Mouse (Mus musculus) heart, postnatal 0 days (tissue): ENCODE data around the gene C1qtnf7.

ENCODE experiments used
- CTCF ChIP-seq: IDR thresholded peaks from 2 replicates; pipeline ENCODE4 v1.5.1; 2016; ENCODE audit warnings: antibody characterized with exemption, control low read depth, low read depth
- EP300 ChIP-seq: IDR thresholded peaks from 2 replicates; pipeline ENCODE4 v1.6.1; 2016; ENCODE audit warnings: antibody characterized with exemption, low read depth

DNA sequence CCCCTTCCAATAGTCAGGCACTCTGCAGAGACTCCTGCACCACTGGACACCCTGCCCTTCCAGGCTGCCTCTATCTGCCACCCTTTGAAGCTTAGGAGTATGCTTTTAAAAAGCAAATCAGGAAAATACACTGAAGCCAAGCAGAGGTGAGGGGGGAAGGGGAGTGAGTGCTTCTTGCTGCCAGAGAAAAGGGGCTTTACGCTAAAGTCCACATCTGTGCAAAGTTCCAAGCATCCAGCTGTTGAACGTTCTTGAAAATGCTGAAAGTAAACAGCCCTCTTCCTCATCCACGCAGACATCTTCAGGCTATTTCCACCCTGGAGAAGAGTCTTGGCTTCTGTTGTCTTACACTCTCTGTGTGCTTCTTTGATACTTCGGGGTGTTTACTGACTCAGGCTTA lies 34.6 kb downstream of the C1qtnf7 start:
- TF ChIP-seq CTCF (no peak), EP300 (no peak)
